Mouse (Mus musculus) C2C12 (cell line): ENCODE results near the gene Swsap1.

Experiments
- CTCF ChIP-seq: IDR thresholded peaks from one replicate; pipeline ENCODE4 v1.5.1; 2011; ENCODE audit not compliant: control insufficient read depth, insufficient read depth, insufficient read length
- MAX ChIP-seq: IDR thresholded peaks from one replicate; pipeline ENCODE4 v1.6.1; 2011; ENCODE audit warnings: mild to moderate bottlenecking, control low read depth
- USF1 ChIP-seq: IDR thresholded peaks from one replicate; pipeline ENCODE4 v1.6.1; 2011; ENCODE audit warnings: low read depth, mild to moderate bottlenecking, control low read depth, moderate library complexity

DNA sequence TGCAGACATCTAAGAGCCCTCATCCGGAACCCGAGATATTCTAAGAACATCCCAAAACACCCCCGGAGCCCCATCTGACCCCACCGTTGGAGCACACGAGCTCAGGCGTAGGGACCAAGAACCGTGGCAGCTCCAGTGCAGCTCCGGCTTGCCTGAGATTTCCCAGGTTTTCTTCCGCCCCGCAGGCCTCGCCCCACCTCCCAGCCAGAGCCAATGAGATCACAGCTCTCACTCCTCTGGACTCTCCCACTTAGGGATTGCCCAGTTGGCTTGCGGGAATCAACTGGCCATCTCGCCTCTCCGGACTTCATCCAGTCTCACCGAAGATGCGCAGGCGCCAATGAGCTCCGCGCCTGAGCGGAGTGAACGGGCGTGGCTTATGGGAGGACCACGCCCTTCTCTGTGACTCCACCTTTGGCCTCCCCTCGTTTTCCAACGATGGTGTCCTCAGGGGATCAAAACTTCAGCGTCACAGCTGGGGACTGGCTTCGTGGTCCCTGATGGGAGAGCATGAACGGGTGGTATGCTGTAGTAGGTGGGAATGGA is 28.3 kb upstream of the Swsap1 start, which contains the start of the genes Ccdc159 and Tmem205:
- TF ChIP-seq USF1 (no peak), CTCF (no peak), MAX (no peak)
